Mouse (Mus musculus): ENCODE measurements at regions not wholly inside any gene's neighbourhood (a gene's known extent, or its start where the extent isn't known, plus 50 kb on each side); places are given as distances from the start of the nearest gene placed in this dataset.

- Histone ChIP-seq H3K9me3 (ENCODE audit: control insufficient read depth, low read length) (no peaks in the 10 kb centered on the region), H3K9ac (ENCODE audit: low read length) (no peak overlapping the region), H3K36me3 (ENCODE audit: control insufficient read depth, insufficient read depth, low read length) (no peaks in the 10 kb centered on the region), H3K4me1 (replicated peaks; ENCODE audit: control insufficient read depth, insufficient read depth) (no peaks in the 10 kb centered on the region), H3K4me2 (replicated peaks; ENCODE audit: low read depth) (no peak overlapping the region), H3K27me3 (ENCODE audit: control insufficient read depth, insufficient read depth, low read length) (no peaks in the 10 kb centered on the region), H3K4me3 (ENCODE audit: low read depth, low read length) (no peak overlapping the region), H3K27ac (replicated peaks) (no peak overlapping the region)
- no peak for DNase-seq (ENCODE audit: low spot score)
- WGBS = 63% methylated on average over 5 of the region's 5 CpGs
- no peak for ATAC-seq (ENCODE audit: low FRiP score, low TSS enrichment)
- TF ChIP-seq EP300 (optimal IDR thresholded peaks at IDR 0.05) (no peak), CTCF (IDR thresholded peaks at IDR 0.05; ENCODE audit: low read depth) (no peak)
Observed at GRCm38 (mm10) chr14:96963074-96963447, 444.2 kb upstream of the Klhl1 start.

DNA sequence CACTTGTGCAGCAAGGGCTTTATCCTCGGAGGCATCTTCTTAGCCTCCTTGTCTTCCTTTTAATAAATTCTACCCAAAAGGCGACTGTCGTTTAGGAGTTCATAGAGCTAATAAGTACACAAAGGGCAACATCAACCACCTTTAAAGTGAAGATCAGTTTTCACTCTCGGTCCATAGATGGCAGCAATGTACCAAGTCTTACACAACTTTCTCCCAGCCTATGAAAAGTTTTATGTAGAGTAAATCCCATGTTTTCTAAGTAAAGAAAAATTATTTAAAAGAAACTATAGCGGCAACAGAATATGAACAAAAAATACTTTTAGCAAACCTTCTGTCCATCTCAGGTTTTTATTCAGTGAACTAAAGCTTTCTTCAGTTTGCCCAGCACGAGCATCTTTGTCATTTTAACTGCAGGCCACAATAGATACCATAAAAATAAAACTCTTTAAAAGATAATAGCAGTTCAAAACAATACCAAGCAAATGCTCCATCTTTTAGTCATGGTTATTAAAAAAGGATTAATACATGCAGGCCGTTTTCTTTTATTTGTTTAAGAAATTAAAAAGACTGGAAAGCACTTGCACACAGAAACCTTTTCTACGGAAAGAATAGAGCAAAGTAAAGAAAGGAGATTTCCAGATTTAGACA, 443.6 kb upstream of the Klhl1 start:
- TF ChIP-seq CTCF (IDR thresholded peaks at IDR 0.05; ENCODE audit: low read depth) (peak; percentile 75), EP300 (optimal IDR thresholded peaks at IDR 0.05) (no peak)
- 32% methylated on average over 8 of the region's 8 CpGs for WGBS
- no peak for ATAC-seq (ENCODE audit: low FRiP score, low TSS enrichment)
- Histone ChIP-seq H3K4me1 (replicated peaks; ENCODE audit: control insufficient read depth, insufficient read depth) (no peaks in the 10 kb centered on the region), H3K9me3 (ENCODE audit: control insufficient read depth, low read length) (no peaks in the 10 kb centered on the region), H3K9ac (ENCODE audit: low read length) (no peak overlapping the region), H3K4me3 (ENCODE audit: low read depth, low read length) (no peak overlapping the region), H3K4me2 (replicated peaks; ENCODE audit: low read depth) (no peak overlapping the region), H3K27ac (replicated peaks) (no peak overlapping the region), H3K36me3 (ENCODE audit: control insufficient read depth, insufficient read depth, low read length) (no peaks in the 10 kb centered on the region), H3K27me3 (ENCODE audit: control insufficient read depth, insufficient read depth, low read length) (no peaks in the 10 kb centered on the region)
- peak; percentile 17 for DNase-seq (ENCODE audit: low spot score)

DNA sequence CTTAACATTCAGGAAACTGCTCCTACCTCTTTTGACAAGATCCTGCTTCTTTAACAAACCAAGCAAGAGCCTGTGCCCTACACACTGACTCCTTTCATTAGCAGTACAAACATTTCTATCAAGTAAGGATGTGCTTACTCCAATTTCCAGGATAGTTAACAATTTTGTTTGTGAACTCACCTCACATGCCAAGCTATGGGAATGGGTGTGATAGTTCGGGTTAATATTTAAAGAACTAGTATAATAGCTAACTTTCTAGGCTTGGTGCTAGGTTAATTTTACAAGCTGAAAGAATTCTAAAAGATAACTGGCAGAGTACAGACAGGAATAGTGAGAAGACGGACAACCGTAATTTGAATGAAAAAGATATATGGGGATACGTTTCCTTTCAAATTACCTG, 437.2 kb upstream of the Klhl1 start:
- Histone ChIP-seq H3K4me2 (replicated peaks; ENCODE audit: low read depth) (no peak overlapping the region), H3K4me3 (ENCODE audit: low read depth, low read length) (no peak overlapping the region), H3K27me3 (ENCODE audit: control insufficient read depth, insufficient read depth, low read length) (no peaks in the 10 kb centered on the region), H3K36me3 (ENCODE audit: control insufficient read depth, insufficient read depth, low read length) (no peaks in the 10 kb centered on the region), H3K27ac (replicated peaks) (no peak overlapping the region), H3K4me1 (replicated peaks; ENCODE audit: control insufficient read depth, insufficient read depth) (no peaks in the 10 kb centered on the region), H3K9me3 (ENCODE audit: control insufficient read depth, low read length) (no peaks in the 10 kb centered on the region), H3K9ac (ENCODE audit: low read length) (no peak overlapping the region)
- 60% methylated on average over 4 of the region's 4 CpGs for WGBS
- no peak for DNase-seq (ENCODE audit: low spot score)
- TF ChIP-seq CTCF (IDR thresholded peaks at IDR 0.05; ENCODE audit: low read depth) = no peak
- TF ChIP-seq EP300 (optimal IDR thresholded peaks at IDR 0.05) = no peak
- no peak for ATAC-seq (ENCODE audit: low FRiP score, low TSS enrichment)

DNA sequence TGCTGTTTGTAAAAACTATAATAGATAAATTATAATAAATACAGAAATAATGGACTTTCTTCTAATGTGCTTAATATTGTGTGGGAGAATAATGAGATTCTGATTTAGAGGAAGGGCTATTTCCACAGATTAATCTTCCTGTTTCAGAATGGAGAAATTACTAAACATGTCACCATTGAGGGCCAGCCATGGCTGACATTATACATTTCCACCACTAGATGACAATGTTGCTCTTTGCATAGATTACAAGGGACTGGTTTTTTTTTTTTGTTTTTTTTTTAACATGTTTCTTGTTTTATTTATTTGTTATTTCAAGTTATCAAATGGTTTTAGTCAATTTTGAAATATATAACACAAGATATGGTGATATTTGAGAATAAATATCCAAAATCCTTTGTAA, 435.6 kb upstream of the Klhl1 start:
- H3K9me3 ChIP-seq (ENCODE audit: control insufficient read depth, low read length) = no peaks in the 10 kb centered on the region
- no peaks in the 10 kb centered on the region for H3K36me3 ChIP-seq (ENCODE audit: control insufficient read depth, insufficient read depth, low read length)
- no peaks in the 10 kb centered on the region for H3K4me1 ChIP-seq (replicated peaks; ENCODE audit: control insufficient read depth, insufficient read depth)
- H3K4me2 ChIP-seq (replicated peaks; ENCODE audit: low read depth) = no peak overlapping the region
- peak; percentile 96 for TF ChIP-seq CTCF (IDR thresholded peaks at IDR 0.05; ENCODE audit: low read depth)
- TF ChIP-seq EP300 (optimal IDR thresholded peaks at IDR 0.05) = no peak
- no peaks in the 10 kb centered on the region for H3K27me3 ChIP-seq (ENCODE audit: control insufficient read depth, insufficient read depth, low read length)
- no peak overlapping the region for H3K27ac ChIP-seq (replicated peaks)
- no peak overlapping the region for H3K9ac ChIP-seq (ENCODE audit: low read length)
- DNase-seq (ENCODE audit: low spot score) = no peak
- ATAC-seq (ENCODE audit: low FRiP score, low TSS enrichment) = no peak
- H3K4me3 ChIP-seq (ENCODE audit: low read depth, low read length) = no peak overlapping the region

DNA sequence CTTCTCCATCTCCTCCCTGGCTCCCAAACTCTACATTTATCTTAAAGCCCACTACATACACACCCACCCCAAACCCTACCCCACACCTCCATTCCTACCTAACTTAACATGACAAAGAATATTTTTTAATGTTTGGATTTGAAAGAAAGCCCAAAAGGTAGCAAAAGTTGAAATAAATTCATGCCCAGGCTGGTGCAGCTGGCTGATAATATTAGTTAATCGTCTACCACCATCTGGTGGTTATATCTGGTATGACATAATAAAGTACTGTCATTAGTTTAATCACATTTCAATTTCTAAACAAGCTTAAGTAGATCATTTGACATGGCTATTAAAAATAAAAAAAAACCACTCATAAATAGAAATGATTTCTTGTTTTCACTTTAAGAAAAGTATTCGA, 389.8 kb upstream of the Klhl1 start:
- H3K36me3 ChIP-seq (ENCODE audit: control insufficient read depth, insufficient read depth, low read length) = no peaks in the 10 kb centered on the region
- no peak overlapping the region for H3K4me2 ChIP-seq (replicated peaks; ENCODE audit: low read depth)
- no peak for DNase-seq (ENCODE audit: low spot score)
- TF ChIP-seq CTCF (IDR thresholded peaks at IDR 0.05; ENCODE audit: low read depth) = peak; percentile 76
- TF ChIP-seq EP300 (optimal IDR thresholded peaks at IDR 0.05) = no peak
- no peak overlapping the region for H3K9ac ChIP-seq (ENCODE audit: low read length)
- WGBS = 5% methylated on average over 2 of the region's 2 CpGs
- no peaks in the 10 kb centered on the region for H3K9me3 ChIP-seq (ENCODE audit: control insufficient read depth, low read length)
- no peaks in the 10 kb centered on the region for H3K27me3 ChIP-seq (ENCODE audit: control insufficient read depth, insufficient read depth, low read length)
- no peaks in the 10 kb centered on the region for H3K4me1 ChIP-seq (replicated peaks; ENCODE audit: control insufficient read depth, insufficient read depth)
- H3K4me3 ChIP-seq (ENCODE audit: low read depth, low read length) = no peak overlapping the region
- no peak for ATAC-seq (ENCODE audit: low FRiP score, low TSS enrichment)
- no peak overlapping the region for H3K27ac ChIP-seq (replicated peaks)

GRCm38 (mm10) chr14:96879701-96880100, 360.8 kb upstream of the Klhl1 start:
- Histone ChIP-seq H3K9ac (ENCODE audit: low read length) (no peak overlapping the region), H3K27me3 (ENCODE audit: control insufficient read depth, insufficient read depth, low read length) (no peaks in the 10 kb centered on the region), H3K27ac (replicated peaks) (no peak overlapping the region), H3K4me3 (ENCODE audit: low read depth, low read length) (no peak overlapping the region), H3K9me3 (ENCODE audit: control insufficient read depth, low read length) (no peaks in the 10 kb centered on the region), H3K36me3 (ENCODE audit: control insufficient read depth, insufficient read depth, low read length) (no peaks in the 10 kb centered on the region), H3K4me1 (replicated peaks; ENCODE audit: control insufficient read depth, insufficient read depth) (no peaks in the 10 kb centered on the region), H3K4me2 (replicated peaks; ENCODE audit: low read depth) (no peak overlapping the region)
- ATAC-seq (ENCODE audit: low FRiP score, low TSS enrichment) = no peak
- no peak for TF ChIP-seq EP300 (optimal IDR thresholded peaks at IDR 0.05)
- TF ChIP-seq CTCF (IDR thresholded peaks at IDR 0.05; ENCODE audit: low read depth) = no peak
- no peak for DNase-seq (ENCODE audit: low spot score)
- WGBS = 65% methylated on average over 3 of the region's 3 CpGs
